Mouse (Mus musculus) forebrain, embryonic 12.5 days (tissue): Measurements from ENCODE around the gene Mdp1. TPM values are rescaled to one million over a fixed set of nuclear protein-coding genes. Genes with fewer than 3 reads are reported as not detected.

Experiments
- ATAC-seq: fragments of 200-750 bp; cut with Nextera tagmentation; 2 replicates; pipeline ENCODE4 v1.8.0; 2017; ENCODE audit warnings: moderate TSS enrichment; ENCODE audit not compliant: low FRiP score
- H3K27ac ChIP-seq: fragments of 300-500 bp; sonication (generic); 2 replicates; pipeline ENCODE4 v1.5.1; 2016; ENCODE audit warnings: mild to moderate bottlenecking
- H3K27me3 ChIP-seq: fragments of 300-500 bp; sonication (generic); 2 replicates; pipeline ENCODE4 v1.6.1; 2016; ENCODE audit warnings: mild to moderate bottlenecking
- H3K36me3 ChIP-seq: fragments of 300-500 bp; sonication (generic); replicated peaks from 2 replicates; pipeline ENCODE4 v1.6.1; 2016; ENCODE audit warnings: mild to moderate bottlenecking
- H3K4me1 ChIP-seq: fragments of 300-500 bp; sonication (generic); 2 replicates; pipeline ENCODE4 v1.6.1; 2016
- H3K4me2 ChIP-seq: fragments of 300-500 bp; sonication (generic); 2 replicates; pipeline ENCODE4 v1.6.1; 2016; ENCODE audit warnings: mild to moderate bottlenecking, moderate library complexity
- H3K4me3 ChIP-seq: fragments of 300-500 bp; sonication (generic); replicated peaks from 2 replicates; pipeline ENCODE4 v1.5.1; 2016; ENCODE audit warnings: mild to moderate bottlenecking
- H3K9ac ChIP-seq: fragments of 300-500 bp; sonication (generic); 2 replicates; pipeline ENCODE4 v1.6.1; 2016; ENCODE audit warnings: mild to moderate bottlenecking
- H3K9me3 ChIP-seq: fragments of 300-500 bp; sonication (generic); 2 replicates; pipeline ENCODE4 v1.6.1; 2016
- WGBS: fragments of 180-500 bp; shearing (Covaris S2); methylation state at CpG from one replicate; pipeline ENCODE4 v1.1.7; 2016; 5-methylcytosine and 5-hydroxymethylcytosine counted together
- polyA plus RNA-seq: library from polyadenylated mRNA; unstranded; fragments of >200 nt; fragmentation: Nextera tagmentation; extraction: Ambion mirVana; gene quantifications from 2 replicates; pipeline ENCODE4 v1.2.1, GENCODE M21; 2016

Gene Mdp1
- polyA plus RNA-seq, 1 experiment from 2014 or later: 60.5 TPM

GRCm38 (mm10) chr14:55640816-55641215 is 19.5 kb downstream of the Mdp1 start:
- WGBS: 97% methylated on average over 14 of the region's 14 CpGs
- Histone ChIP-seq H3K36me3 (peaks cover 47% of the 10 kb centered on the region), H3K4me1 (peaks cover 30% of the 10 kb centered on the region), H3K9me3 (no peaks in the 10 kb centered on the region), H3K4me3 (no peak overlapping the region), H3K9ac (no peak overlapping the region), H3K27ac (no peak overlapping the region), H3K27me3 (no peaks in the 10 kb centered on the region), H3K4me2 (no peak overlapping the region)
- ATAC-seq: no peak

GRCm38 (mm10) chr14:55637795-55638194 is 22.5 kb downstream of the Mdp1 start, which contains the start of gene Gm49378:
Gene Gm49378, minus strand, starts transcription at chr14:55637895.
- H3K9ac ChIP-seq: no peak within 1 kb of the TSS
- no peak within 1 kb of the TSS for H3K27ac ChIP-seq
- ATAC-seq: no peak
- no peaks in the 10 kb centered on the region for H3K9me3 ChIP-seq
- H3K4me3 ChIP-seq: no peak within 1 kb of the TSS
- peaks cover 63% of the 10 kb centered on the region for H3K36me3 ChIP-seq
- peaks cover 27% of the 10 kb centered on the region for H3K4me1 ChIP-seq
- H3K27me3 ChIP-seq: no peaks in the 10 kb centered on the region
- 92% methylated on average over 9 of the region's 9 CpGs for WGBS
- H3K4me2 ChIP-seq: no peak within 1 kb of the TSS

DNA sequence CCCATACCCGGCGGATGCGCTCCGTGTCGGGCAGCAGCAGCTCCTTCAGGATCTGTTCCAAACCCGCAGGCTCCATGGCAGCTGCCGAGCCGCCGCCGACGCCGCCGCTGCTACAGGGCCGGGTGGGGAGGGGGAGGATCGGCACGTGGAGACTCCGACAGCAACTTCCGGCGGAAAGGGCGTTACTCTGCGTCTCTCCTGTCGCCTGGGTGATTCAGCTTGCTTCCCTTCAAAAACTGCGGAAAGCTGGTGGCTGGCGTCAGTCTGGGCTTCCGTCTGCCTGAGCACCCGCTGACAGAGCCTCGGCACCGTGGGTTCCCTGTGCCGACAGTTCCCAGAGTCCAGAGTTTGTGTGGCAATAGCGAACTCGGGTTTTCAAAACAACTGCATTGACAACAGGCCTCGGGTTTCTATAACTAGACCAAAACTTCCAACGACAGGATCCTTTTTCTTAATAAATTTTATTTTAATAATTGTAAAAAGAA is 24.7 kb downstream of the Mdp1 start, which contains the start of gene Ipo4:
Gene Ipo4, minus strand, starts transcription at position 435 of the 485 bp plus-strand sequence.
- ATAC-seq: peak; percentile 91
- WGBS: 2% methylated on average over 33 of the region's 33 CpGs
- H3K4me2 ChIP-seq: peak within 1 kb of the TSS; percentile 91
- peaks cover 18% of the 10 kb centered on the region for H3K4me1 ChIP-seq
- peaks cover 77% of the 10 kb centered on the region for H3K36me3 ChIP-seq
- H3K27ac ChIP-seq: peak within 1 kb of the TSS; percentile 80
- H3K4me3 ChIP-seq: peak within 1 kb of the TSS; percentile 68
- H3K9ac ChIP-seq: peak within 1 kb of the TSS; percentile 82
- H3K9me3 ChIP-seq: no peaks in the 10 kb centered on the region
- no peaks in the 10 kb centered on the region for H3K27me3 ChIP-seq

- Histone ChIP-seq H3K4me3 (peak overlapping the region; percentile 68), H3K9me3 (no peaks in the 10 kb centered on the region), H3K27me3 (no peaks in the 10 kb centered on the region), H3K4me1 (peaks cover 18% of the 10 kb centered on the region), H3K27ac (peak overlapping the region; percentile 80), H3K36me3 (peaks cover 77% of the 10 kb centered on the region), H3K4me2 (peak overlapping the region; percentile 91), H3K9ac (peak overlapping the region; percentile 82)
- 4% methylated on average over 23 of the region's 23 CpGs for WGBS
- ATAC-seq: peak; percentile 5
These were observed 25.3 kb downstream of the Mdp1 start for GRCm38 (mm10) chr14:55634874-55635522.

- peaks cover 99% of the 10 kb centered on the region for H3K36me3 ChIP-seq
- H3K27ac ChIP-seq: no peak overlapping the region
- no peak overlapping the region for H3K4me2 ChIP-seq
- WGBS: 59% methylated on average over 5 of the region's 5 CpGs
- H3K9ac ChIP-seq: no peak overlapping the region
- no peak for ATAC-seq
- H3K4me1 ChIP-seq: peaks cover 4% of the 10 kb centered on the region; the same call in 1 of the 2 replicates
- H3K9me3 ChIP-seq: no peaks in the 10 kb centered on the region
- H3K4me3 ChIP-seq: no peak overlapping the region
- H3K27me3 ChIP-seq: no peaks in the 10 kb centered on the region
These were observed 31.0 kb downstream of the Mdp1 start for GRCm38 (mm10) chr14:55629312-55629711.

- Histone ChIP-seq H3K27me3 (no peaks in the 10 kb centered on the region), H3K9me3 (no peaks in the 10 kb centered on the region), H3K4me3 (no peak overlapping the region), H3K9ac (no peak overlapping the region), H3K4me1 (no peaks in the 10 kb centered on the region), H3K36me3 (peaks cover 94% of the 10 kb centered on the region), H3K27ac (no peak overlapping the region), H3K4me2 (no peak overlapping the region)
- ATAC-seq: no peak
- 93% methylated on average over 27 of the region's 27 CpGs for WGBS
These were observed 32.1 kb downstream of the Mdp1 start for GRCm38 (mm10) chr14:55628077-55628827.

DNA sequence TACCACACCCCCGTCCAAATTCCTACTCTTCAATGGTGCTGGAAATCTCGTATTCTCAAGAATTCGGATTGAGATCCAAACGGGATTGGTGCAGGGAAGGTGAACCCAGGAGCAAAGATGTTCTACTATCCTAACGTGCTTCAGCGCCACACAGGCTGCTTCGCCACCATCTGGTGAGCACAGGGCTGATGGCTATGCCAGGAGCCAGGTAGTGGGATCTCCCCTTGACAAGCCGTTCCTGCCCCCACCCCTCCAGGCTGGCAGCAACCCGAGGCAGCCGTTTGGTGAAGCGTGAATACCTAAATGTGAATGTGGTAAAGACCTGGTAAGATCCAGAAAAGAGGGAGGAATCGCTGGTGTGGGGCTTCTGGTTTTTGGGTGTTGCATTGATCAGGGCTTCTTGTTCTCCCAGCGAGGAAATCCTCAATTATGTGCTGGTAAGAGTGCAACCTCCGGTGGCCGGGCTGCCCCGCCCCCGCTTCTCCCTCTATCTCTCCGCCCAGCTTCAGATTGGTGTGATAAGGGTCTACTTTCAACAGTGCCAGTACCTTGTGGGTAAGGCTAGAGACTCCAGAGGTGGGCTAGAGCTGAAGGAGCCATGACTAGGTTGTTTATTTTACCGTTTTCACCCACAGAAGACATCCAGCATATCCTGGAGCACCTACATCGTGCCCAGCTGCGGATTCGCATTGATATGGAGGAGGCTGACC is 41.7 kb downstream of the Mdp1 start:
- Histone ChIP-seq H3K27me3 (0 out of 2 replicates have a peak, but pooled peaks cover 2% of the 10 kb centered on the region), H3K36me3 (no peaks in the 10 kb centered on the region), H3K9me3 (no peaks in the 10 kb centered on the region), H3K4me1 (0 out of 2 replicates have a peak, but pooled peaks cover 2% of the 10 kb centered on the region), H3K9ac (0 out of 2 replicates have a peak overlapping the region, but pooled peaks have one; percentile 18), H3K4me2 (peak overlapping the region; percentile 35), H3K4me3 (peak overlapping the region; percentile 19), H3K27ac (no peak overlapping the region)
- WGBS: 59% methylated on average over 22 of the region's 22 CpGs
- no peak for ATAC-seq

GRCm38 (mm10) chr14:55617822-55618221 is 42.5 kb downstream of the Mdp1 start, which contains the start of gene Rec8:
Gene Rec8, plus strand, starts transcription at chr14:55618037.
- H3K4me3 ChIP-seq: peak within 1 kb of the TSS; percentile 19
- H3K36me3 ChIP-seq: no peaks in the 10 kb centered on the region
- no peak within 1 kb of the TSS for H3K27ac ChIP-seq
- 0 out of 2 replicates have a peak within 1 kb of the TSS, but pooled peaks have one; percentile 18 for H3K9ac ChIP-seq
- 29% methylated on average over 21 of the region's 21 CpGs for WGBS
- H3K9me3 ChIP-seq: no peaks in the 10 kb centered on the region
- 0 out of 2 replicates have a peak, but pooled peaks cover 2% of the 10 kb centered on the region for H3K27me3 ChIP-seq
- H3K4me1 ChIP-seq: 0 out of 2 replicates have a peak, but pooled peaks cover 2% of the 10 kb centered on the region
- peak; percentile 72 for ATAC-seq
- peak within 1 kb of the TSS; percentile 35 for H3K4me2 ChIP-seq

DNA sequence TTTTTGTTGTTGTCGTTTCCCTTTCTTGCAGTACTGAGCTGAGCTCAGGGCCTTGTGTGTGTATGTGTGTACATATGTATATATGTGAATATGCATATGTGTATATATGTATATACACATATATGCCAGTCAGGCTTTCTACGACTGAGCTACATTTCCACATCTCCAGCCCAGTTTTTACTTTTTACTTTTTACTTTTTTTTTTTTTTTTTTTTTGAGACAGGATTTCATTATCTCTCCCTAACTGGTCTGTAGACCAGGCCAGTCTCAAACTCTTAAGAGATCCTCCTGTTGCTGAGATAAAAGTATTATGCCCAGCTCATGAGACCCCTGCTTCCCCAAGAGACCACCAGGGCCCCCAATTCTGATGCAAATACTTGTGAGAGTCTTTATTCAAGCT is 43.5 kb downstream of the Mdp1 start:
- H3K9me3 ChIP-seq: no peaks in the 10 kb centered on the region
- H3K27me3 ChIP-seq: 0 out of 2 replicates have a peak, but pooled peaks cover 2% of the 10 kb centered on the region
- WGBS: 89% methylated on average over 2 of the region's 2 CpGs
- no peak for ATAC-seq
- H3K9ac ChIP-seq: no peak overlapping the region
- H3K27ac ChIP-seq: no peak overlapping the region
- 0 out of 2 replicates have a peak, but pooled peaks cover 2% of the 10 kb centered on the region for H3K4me1 ChIP-seq
- no peak overlapping the region for H3K4me2 ChIP-seq
- no peaks in the 10 kb centered on the region for H3K36me3 ChIP-seq
- H3K4me3 ChIP-seq: no peak overlapping the region

DNA sequence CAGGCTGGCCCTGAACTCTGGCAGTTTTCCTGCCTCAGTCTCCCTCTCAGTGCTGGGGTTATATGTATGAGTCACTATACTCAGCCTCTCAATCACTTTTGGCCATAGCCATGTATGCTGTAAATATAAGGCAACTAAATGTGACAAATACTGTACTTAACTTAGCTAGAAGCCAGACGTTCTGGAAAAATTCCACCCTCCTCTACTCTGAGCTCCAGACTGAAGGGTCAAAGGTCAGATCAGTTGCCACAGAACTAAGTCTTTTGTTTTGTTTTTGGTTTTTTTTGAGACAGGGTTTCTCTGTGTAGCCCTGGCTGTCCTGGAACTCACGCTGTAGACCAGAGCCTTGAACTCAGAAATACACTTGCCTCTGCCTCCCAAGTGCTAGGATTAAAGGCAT is 44.4 kb downstream of the Mdp1 start:
- ATAC-seq: no peak
- no peaks in the 10 kb centered on the region for H3K36me3 ChIP-seq
- no peaks in the 10 kb centered on the region for H3K9me3 ChIP-seq
- no peak overlapping the region for H3K9ac ChIP-seq
- WGBS: 50% methylated on average over 2 of the region's 2 CpGs
- H3K27ac ChIP-seq: no peak overlapping the region
- H3K27me3 ChIP-seq: 0 out of 2 replicates have a peak, but pooled peaks cover 2% of the 10 kb centered on the region
- H3K4me1 ChIP-seq: 0 out of 2 replicates have a peak, but pooled peaks cover 2% of the 10 kb centered on the region
- no peak overlapping the region for H3K4me2 ChIP-seq
- no peak overlapping the region for H3K4me3 ChIP-seq

DNA sequence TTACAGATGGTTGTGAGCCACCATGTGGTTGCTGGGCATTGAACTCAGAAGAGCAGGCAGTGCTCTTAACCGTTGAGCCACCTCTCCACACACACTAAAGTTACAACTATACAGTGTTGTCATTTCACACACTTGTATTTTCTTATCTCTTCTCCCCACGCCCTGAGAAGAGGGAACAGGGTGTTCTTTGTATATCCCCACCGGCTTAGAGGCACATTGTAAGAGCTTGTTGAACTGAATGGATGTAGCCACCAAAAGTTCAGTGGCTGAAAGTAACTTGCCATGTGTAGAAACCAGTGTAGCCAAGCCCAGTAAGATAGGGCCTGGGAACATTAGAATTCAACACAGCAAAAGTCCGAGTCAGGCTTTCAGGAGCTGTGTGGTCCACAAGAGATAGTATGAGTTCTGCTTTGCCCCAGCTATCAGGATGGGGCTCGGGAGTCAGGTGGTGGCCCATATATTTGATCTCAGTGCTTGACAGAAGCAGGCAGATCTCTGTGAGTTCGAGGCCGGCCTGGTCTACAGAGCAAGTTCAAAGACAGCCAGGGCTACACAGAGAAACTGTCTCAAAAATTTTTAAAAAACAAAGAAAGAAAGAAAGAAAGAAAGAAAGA is 45.6 kb downstream of the Mdp1 start:
- H3K9me3 ChIP-seq: no peaks in the 10 kb centered on the region
- H3K27me3 ChIP-seq: 0 out of 2 replicates have a peak, but pooled peaks cover 2% of the 10 kb centered on the region
- no peak for ATAC-seq
- no peak overlapping the region for H3K4me3 ChIP-seq
- H3K9ac ChIP-seq: no peak overlapping the region
- H3K4me2 ChIP-seq: no peak overlapping the region
- WGBS: 86% methylated on average over 7 of the region's 7 CpGs
- H3K27ac ChIP-seq: no peak overlapping the region
- 0 out of 2 replicates have a peak, but pooled peaks cover 2% of the 10 kb centered on the region for H3K4me1 ChIP-seq
- H3K36me3 ChIP-seq: peaks cover 3% of the 10 kb centered on the region; the same call in 1 of the 2 replicates
